Mouse (Mus musculus): ENCODE measurements at regions not wholly inside any gene's neighbourhood (a gene's known extent, or its start where the extent isn't known, plus 50 kb on each side); places are given as distances from the start of the nearest gene placed in this dataset.

DNA sequence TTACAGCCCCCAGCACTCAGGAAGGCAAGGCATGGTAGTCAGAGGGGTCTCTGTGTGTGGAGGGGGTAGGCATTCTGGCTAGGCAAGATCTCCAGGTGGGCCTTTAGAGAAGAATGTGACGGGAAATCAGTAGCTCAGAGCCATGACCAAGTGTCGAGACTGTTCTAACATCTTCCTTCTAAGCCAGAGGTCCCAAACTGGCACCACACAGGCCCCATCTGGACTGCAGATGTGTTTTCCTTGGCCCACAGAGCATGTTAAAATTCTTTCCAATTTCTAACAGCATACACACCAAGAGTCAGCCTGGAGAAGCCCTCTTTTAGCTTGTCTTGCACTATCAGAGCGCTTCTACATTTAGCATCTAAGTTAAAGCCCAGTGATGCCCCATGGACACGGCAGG, 241.5 kb downstream of the Gm765 start:
- H3K27me3 ChIP-seq (ENCODE audit: insufficient read depth, low read length): no peaks in the 10 kb centered on the region
- no peaks in the 10 kb centered on the region for H3K36me3 ChIP-seq (ENCODE audit: insufficient read depth)
- DNase-seq (no peak), ATAC-seq (ENCODE audit: insufficient read depth) (no peak)
- no peak overlapping the region for H3K27ac ChIP-seq (ENCODE audit: low read depth)
- no peaks in the 10 kb centered on the region for H3K4me1 ChIP-seq (ENCODE audit: insufficient read depth)
- no peak overlapping the region for H3K9ac ChIP-seq
- H3K4me2 ChIP-seq: no peak overlapping the region
- no peak overlapping the region for H3K4me3 ChIP-seq (ENCODE audit: low read depth, low read length)
- TF ChIP-seq CTCF (IDR thresholded peaks at IDR 0.05; ENCODE audit: low read depth): no peak
- no peaks in the 10 kb centered on the region for H3K9me3 ChIP-seq (ENCODE audit: low read depth, low read length)
- 71% methylated on average over 4 of the region's 4 CpGs for WGBS

DNA sequence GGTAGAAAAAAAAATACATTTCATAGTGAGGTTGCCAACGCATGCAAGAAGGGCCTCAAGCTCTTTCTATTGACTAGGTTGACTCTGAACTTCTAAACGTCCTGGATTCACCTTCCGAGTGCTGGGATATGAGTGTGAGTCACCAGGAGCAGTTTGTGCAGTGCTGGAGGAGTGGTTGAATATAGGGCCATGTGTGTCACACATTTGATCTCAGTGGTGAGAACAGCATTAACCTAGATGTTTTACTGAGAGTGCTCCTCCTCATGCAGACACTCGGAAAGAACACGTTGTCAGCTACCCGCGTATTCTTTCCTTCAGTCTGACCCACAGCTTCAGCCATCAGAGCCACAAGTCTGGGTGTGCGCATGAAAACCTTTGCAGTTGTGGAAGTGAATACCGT, 243.4 kb downstream of the Gm765 start:
- no peaks in the 10 kb centered on the region for H3K9me3 ChIP-seq (ENCODE audit: low read depth, low read length)

DNA sequence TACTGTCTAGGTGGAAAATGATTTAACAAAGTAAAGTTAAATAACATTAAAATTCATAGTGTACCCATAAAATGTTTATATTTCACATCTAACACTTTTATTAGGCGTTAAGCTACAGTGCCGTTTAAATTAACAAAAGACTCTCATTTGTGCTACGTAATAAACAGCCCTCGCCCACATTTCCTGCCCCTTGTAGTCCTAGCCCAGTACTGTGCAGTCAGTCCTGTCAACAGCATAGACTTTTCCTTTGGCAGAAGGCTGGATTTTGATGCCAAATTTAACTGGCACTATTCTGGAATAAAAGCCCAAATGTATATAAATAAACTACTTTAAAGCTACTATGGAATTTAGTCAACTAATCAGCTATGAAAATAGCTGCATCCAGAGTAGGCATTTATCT, 247.3 kb downstream of the Gm765 start:
- no peak for TF ChIP-seq CTCF (IDR thresholded peaks at IDR 0.05; ENCODE audit: low read depth)
- Histone ChIP-seq H3K9ac (no peak overlapping the region), H3K27me3 (ENCODE audit: insufficient read depth, low read length) (no peaks in the 10 kb centered on the region), H3K4me3 (ENCODE audit: low read depth, low read length) (no peak overlapping the region), H3K4me1 (ENCODE audit: insufficient read depth) (no peaks in the 10 kb centered on the region), H3K27ac (ENCODE audit: low read depth) (no peak overlapping the region), H3K9me3 (ENCODE audit: low read depth, low read length) (no peaks in the 10 kb centered on the region), H3K36me3 (ENCODE audit: insufficient read depth) (no peaks in the 10 kb centered on the region), H3K4me2 (no peak overlapping the region)
- ATAC-seq (ENCODE audit: insufficient read depth): no peak
- peak; percentile 23 for DNase-seq
- WGBS: 46% methylated on average over 4 of the region's 4 CpGs

More for the DNA sequence above, 243.4 kb downstream of the Gm765 start:
- Histone ChIP-seq H3K4me1 (ENCODE audit: insufficient read depth) (no peaks in the 10 kb centered on the region), H3K9ac (no peak overlapping the region), H3K27me3 (ENCODE audit: insufficient read depth, low read length) (no peaks in the 10 kb centered on the region), H3K4me2 (no peak overlapping the region), H3K36me3 (ENCODE audit: insufficient read depth) (no peaks in the 10 kb centered on the region), H3K27ac (ENCODE audit: low read depth) (no peak overlapping the region), H3K4me3 (ENCODE audit: low read depth, low read length) (no peak overlapping the region)
- ATAC-seq (ENCODE audit: insufficient read depth) (no peak), DNase-seq (no peak)
- TF ChIP-seq CTCF (IDR thresholded peaks at IDR 0.05; ENCODE audit: low read depth): no peak
- WGBS: 87% methylated on average over 9 of the region's 9 CpGs

DNA sequence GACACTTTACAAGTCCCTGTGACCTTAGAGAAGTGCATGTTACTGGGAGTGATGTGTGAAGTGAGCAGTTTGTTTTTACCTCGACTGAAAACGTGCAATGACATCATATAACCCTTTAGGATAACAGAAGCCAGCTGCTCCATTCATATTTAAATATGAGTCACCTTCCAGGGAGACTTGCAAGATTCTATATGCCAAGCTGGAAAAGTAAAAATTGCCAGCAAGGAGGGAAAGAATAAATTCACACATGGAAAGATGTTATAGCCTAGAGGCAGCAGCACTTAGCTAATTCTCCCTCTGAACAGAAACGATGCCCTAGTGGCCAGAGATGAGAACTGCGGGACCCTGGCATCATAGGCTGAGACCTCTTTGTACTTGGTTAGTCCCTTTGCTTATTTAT, 253.4 kb downstream of the Gm765 start:
- no peak for ATAC-seq (ENCODE audit: insufficient read depth)
- Histone ChIP-seq H3K9me3 (ENCODE audit: low read depth, low read length) (no peaks in the 10 kb centered on the region), H3K36me3 (ENCODE audit: insufficient read depth) (no peaks in the 10 kb centered on the region), H3K4me3 (ENCODE audit: low read depth, low read length) (no peak overlapping the region), H3K4me2 (no peak overlapping the region), H3K27ac (ENCODE audit: low read depth) (no peak overlapping the region), H3K27me3 (ENCODE audit: insufficient read depth, low read length) (no peaks in the 10 kb centered on the region), H3K9ac (no peak overlapping the region), H3K4me1 (ENCODE audit: insufficient read depth) (no peaks in the 10 kb centered on the region)
- 28% methylated on average over 4 of the region's 4 CpGs for WGBS
- TF ChIP-seq CTCF (IDR thresholded peaks at IDR 0.05; ENCODE audit: low read depth): peak; percentile 68
- DNase-seq: peak; percentile 65

DNA sequence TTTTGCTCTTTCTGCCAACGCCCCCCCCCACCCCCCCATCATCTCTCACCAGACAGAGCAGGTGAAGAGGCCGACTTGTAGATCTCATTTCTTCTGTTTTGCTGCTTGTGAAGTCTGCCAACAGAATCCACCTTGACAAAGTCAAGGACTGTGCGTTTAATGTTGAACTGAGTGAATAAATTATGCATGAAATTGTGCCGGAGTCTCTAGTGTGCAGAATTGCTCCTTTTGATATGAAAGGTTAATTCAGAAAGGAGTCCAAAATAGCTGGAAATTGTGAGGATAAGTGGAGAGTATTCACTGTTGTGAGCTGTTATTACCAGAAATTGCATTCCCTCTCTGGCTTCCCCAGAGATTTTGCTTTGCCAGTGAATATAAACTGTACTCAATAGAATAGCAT, 262.5 kb downstream of the Gm765 start:
- 67% methylated on average over 4 of the region's 4 CpGs for WGBS
- Histone ChIP-seq H3K36me3 (ENCODE audit: insufficient read depth) (no peaks in the 10 kb centered on the region), H3K4me3 (ENCODE audit: low read depth, low read length) (no peak overlapping the region), H3K4me2 (no peak overlapping the region), H3K27me3 (ENCODE audit: insufficient read depth, low read length) (no peaks in the 10 kb centered on the region), H3K27ac (ENCODE audit: low read depth) (no peak overlapping the region), H3K9ac (no peak overlapping the region), H3K9me3 (ENCODE audit: low read depth, low read length) (no peaks in the 10 kb centered on the region), H3K4me1 (ENCODE audit: insufficient read depth) (no peaks in the 10 kb centered on the region)
- no peak for DNase-seq
- ATAC-seq (ENCODE audit: insufficient read depth): no peak
- TF ChIP-seq CTCF (IDR thresholded peaks at IDR 0.05; ENCODE audit: low read depth): no peak
